Mouse (Mus musculus) erythroid progenitor cell, adult 5-6 weeks (primary cell): ENCODE data around the gene Krt83. TPM values are rescaled to one million over a fixed set of nuclear protein-coding genes. Genes with fewer than 3 reads are reported as not detected.

ENCODE experiments used
- ATAC-seq: replicated peaks from 2 replicates; pipeline ENCODE4 v1.8.0; 2016; ENCODE audit warnings: moderate number of reproducible peaks, mild to moderate bottlenecking, moderate TSS enrichment, inconsistent platforms; ENCODE audit not compliant: poor library complexity, low FRiP score, severe bottlenecking
- total RNA-seq, 2 experiments: library from RNA; stranded (forward) in 1 of 2; stranded (reverse) in 1 of 2; fragments of 150-400 nt in 1 of 2; fragments of 186-747, 209-891 nt in 1 of 2; gene quantifications; 2 replicates each; pipeline versions ENCODE4 v1.2.3 to v1.2.4; 2015 to 2017; ENCODE audit warnings: low replicate concordance in 2 of 2

Krt83 gene
- total RNA-seq, 2 experiments from 2014 or later = not detected

DNA sequence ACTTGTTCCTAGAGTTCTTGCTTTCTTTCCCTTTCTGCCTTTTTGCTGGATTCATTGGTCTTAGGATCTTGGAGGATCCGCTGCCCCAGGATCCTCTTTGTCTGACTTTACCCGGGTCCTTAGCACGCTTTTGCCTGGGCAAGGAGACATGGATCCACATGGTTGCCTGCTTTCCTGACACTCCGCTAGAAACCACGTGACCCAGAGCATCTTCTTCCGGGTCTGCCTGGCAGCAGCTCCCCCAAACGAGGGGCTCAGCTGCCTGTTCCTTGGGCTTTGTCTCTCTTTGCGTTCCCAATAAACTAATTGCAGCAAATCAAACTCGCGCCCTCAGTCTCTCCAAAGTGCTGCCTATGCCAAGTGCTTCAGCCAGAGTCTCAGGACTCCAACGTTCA lies 11.6 kb downstream of the Krt83 start:
- no peak for ATAC-seq

GRCm38 (mm10) chr15:101479007-101479665 lies 12.2 kb downstream of the Krt83 start:
- ATAC-seq = no peak

GRCm38 (mm10) chr15:101472952-101473528 lies 18.3 kb downstream of the Krt83 start, which contains the start of gene Krt86:
Gene Krt86 (plus strand): TSS chr15:101473478.
- ATAC-seq = no peak

DNA sequence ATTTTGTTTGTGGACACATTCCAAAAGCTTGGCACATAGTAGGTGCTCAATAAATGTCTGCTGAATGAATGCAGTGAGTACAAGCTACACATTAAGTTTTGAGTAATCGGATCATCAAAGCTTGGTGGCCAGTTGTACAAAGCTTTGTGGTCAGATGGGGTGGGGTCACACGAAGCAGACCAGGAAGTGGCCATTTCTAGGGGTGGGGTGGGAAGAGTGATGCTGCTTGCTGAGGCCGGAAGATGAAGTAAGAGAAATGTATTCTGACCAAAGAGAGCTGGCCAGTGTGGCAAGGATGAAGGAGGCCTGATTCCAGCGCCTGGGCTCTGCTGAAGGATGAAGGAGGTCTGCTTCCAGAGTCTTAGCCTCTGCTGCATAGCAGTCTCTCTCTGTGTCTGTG lies 22.2 kb downstream of the Krt83 start:
- no peak for ATAC-seq

DNA sequence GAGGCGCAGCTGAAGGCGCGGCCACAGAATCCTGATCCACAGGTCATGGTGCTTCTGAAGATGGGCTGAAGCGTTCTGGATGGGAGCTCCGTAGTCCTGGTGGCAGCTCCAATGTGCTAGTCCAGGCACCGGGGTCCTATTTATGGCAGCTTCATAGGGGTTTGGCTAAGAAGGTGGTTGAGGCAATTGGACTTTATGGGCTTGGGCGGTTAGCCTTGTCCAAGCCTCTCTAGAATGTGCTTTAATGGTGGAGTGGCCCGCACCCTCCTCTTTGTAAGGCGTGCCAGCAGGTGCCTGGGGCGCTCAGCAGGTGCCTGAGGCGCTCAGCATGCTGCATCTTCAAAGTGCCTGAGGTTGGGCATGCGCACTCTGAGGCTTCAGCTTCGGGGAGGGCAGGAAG lies 27.7 kb downstream of the Krt83 start, which contains the start of gene Krt81:
Gene Krt81 (minus strand): TSS at position 101 of the 400 bp plus-strand sequence.
- ATAC-seq = no peak

- ATAC-seq = no peak
Observed at GRCm38 (mm10) chr15:101459283-101459682, 32.0 kb downstream of the Krt83 start.

- ATAC-seq = no peak
Observed at GRCm38 (mm10) chr15:101458361-101458930, 32.9 kb downstream of the Krt83 start.

DNA sequence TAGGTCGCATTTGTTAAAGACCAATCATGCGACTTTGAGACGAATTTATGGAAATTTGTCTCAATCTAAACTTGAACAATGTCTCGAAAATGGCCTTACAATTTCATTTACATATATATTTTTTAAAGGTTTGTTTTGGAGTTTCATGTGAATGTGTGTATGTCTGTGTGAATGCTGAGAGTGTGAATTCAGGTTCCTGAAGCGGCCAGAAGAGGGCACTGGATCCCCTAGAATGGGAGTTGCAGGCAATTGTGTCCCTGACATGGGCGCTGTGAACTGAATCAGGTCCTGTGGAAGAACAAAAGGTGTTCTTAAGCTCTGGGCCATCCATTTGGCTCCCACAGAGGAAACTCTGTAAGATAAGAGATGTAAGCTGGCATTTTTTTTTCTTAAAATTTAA lies 35.4 kb downstream of the Krt83 start:
- no peak for ATAC-seq

DNA sequence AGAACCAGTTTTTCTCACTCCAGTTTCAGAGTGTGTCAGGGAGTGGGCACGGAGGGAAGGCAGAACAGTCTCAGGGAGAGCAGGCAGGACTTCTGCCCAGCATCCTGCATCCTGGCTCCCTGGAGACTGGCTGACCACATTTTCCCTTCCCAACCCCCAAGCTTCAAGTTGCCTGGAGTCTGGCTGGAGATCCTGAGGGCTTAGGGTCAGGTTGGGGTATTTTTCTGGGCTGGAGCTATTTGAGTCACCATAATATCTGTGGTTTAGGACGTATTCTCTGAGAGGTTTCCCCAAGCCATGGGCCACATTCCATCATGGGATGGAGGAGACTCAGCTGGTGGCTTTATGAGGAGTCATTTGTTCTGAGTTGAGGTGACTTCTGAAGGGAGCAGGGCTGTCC lies 36.0 kb downstream of the Krt83 start:
- ATAC-seq = no peak

GRCm38 (mm10) chr15:101454774-101455173 lies 36.5 kb downstream of the Krt83 start:
- no peak for ATAC-seq

DNA sequence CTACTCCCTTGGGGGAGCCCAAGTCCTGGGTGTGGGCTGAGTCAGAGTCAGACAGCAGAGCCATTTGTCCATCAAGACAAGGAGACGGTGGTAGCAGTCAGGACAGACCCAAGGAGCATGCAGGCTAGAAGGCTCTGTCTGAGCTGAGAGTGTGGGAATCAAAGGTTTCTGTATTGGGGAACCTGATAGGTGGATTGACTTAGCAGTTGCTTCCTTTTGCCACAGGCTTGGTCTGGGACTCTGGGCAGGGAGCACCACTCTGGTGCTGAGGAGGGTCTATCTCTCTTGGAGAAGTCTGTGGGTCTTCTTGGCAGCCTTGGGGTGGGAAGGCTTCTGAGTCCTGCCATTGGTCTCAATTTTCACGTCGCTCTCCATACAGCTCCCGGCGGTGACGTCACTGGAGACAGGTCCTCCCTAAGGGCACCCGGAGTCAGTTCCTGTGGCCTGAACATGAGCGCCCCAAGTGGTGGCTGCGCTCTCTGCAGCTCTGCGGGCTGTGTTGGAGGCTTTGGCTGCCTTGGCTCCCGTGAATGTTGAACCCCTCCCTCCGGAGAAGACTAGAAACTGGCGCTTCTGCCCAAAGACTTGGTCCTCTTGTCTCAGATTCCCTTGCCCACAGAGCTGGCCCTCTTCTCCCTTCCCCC lies 38.1 kb downstream of the Krt83 start:
- ATAC-seq = no peak; the same call in 1 of the 2 replicates

GRCm38 (mm10) chr15:101447444-101447843 lies 43.9 kb downstream of the Krt83 start, which contains the start of gene Krt88:
Gene Krt88 (plus strand): TSS chr15:101447744.
- no peak for ATAC-seq

- ATAC-seq = no peak
Observed at GRCm38 (mm10) chr15:101446572-101446971, 44.7 kb downstream of the Krt83 start.

GRCm38 (mm10) chr15:101440837-101441236 lies 50.5 kb downstream of the Krt83 start:
- ATAC-seq = no peak

- ATAC-seq = no peak
Observed at GRCm38 (mm10) chr15:101438555-101438954, 52.8 kb downstream of the Krt83 start, which contains the start of gene Krt87. Gene Krt87 (minus strand): TSS chr15:101438804.

- no peak for ATAC-seq
Observed at GRCm38 (mm10) chr15:101436611-101437010, 54.7 kb downstream of the Krt83 start.

Other genes with a start within 250 kb of the Krt83 start
- gene Nr4a1, start 237.2 kb downstream of the Krt83 start, total RNA-seq (2015; ENCODE audit: low replicate concordance) = 2.9 and 5.0 TPM in 2 replicates
- 1.0 and 9.4 TPM in 2 replicates for gene Nr4a1, start 237.2 kb downstream of the Krt83 start, total RNA-seq (2017; ENCODE audit: low replicate concordance)
- 1.4 TPM in 1 of 2 replicates, not detected in the other for gene Atg101, start 207.2 kb downstream of the Krt83 start, total RNA-seq (2015; ENCODE audit: low replicate concordance)
- gene Atg101, start 207.2 kb downstream of the Krt83 start, total RNA-seq (2017; ENCODE audit: low replicate concordance) = 5.8 and 11.4 TPM in 2 replicates
- not detected in 2 replicates for gene 6030408B16Rik, start 198.3 kb downstream of the Krt83 start, total RNA-seq (2015; ENCODE audit: low replicate concordance)
- not detected in 2 replicates for gene 6030408B16Rik, start 198.3 kb downstream of the Krt83 start, total RNA-seq (2017; ENCODE audit: low replicate concordance)
- gene Krt80, start 121.3 kb downstream of the Krt83 start, total RNA-seq (2015; ENCODE audit: low replicate concordance) = 0.42 and 4.7 TPM in 2 replicates
- gene Krt80, start 121.3 kb downstream of the Krt83 start, total RNA-seq (2017; ENCODE audit: low replicate concordance) = 0.90 and 2.5 TPM in 2 replicates
- not detected in 2 replicates for gene Krt7, start 80.5 kb downstream of the Krt83 start, total RNA-seq (2015; ENCODE audit: low replicate concordance)
- gene Krt7, start 80.5 kb downstream of the Krt83 start, total RNA-seq (2017; ENCODE audit: low replicate concordance) = not detected in 2 replicates
- not detected in 2 replicates for gene Krt87, start 52.7 kb downstream of the Krt83 start, total RNA-seq (2015; ENCODE audit: low replicate concordance)
- gene Krt87, start 52.7 kb downstream of the Krt83 start, total RNA-seq (2017; ENCODE audit: low replicate concordance) = not detected in 2 replicates
- not detected in 2 replicates for gene Krt88, start 43.8 kb downstream of the Krt83 start, total RNA-seq (2015; ENCODE audit: low replicate concordance)
- not detected in 2 replicates for gene Krt88, start 43.8 kb downstream of the Krt83 start, total RNA-seq (2017; ENCODE audit: low replicate concordance)
- gene Krt81, start 27.8 kb downstream of the Krt83 start, total RNA-seq (2015; ENCODE audit: low replicate concordance) = 0.84 TPM in 1 of 2 replicates, not detected in the other
- not detected in 2 replicates for gene Krt81, start 27.8 kb downstream of the Krt83 start, total RNA-seq (2017; ENCODE audit: low replicate concordance)
- gene Krt86, start 18.0 kb downstream of the Krt83 start, total RNA-seq (2015; ENCODE audit: low replicate concordance) = not detected in 2 replicates
- not detected in 2 replicates for gene Krt86, start 18.0 kb downstream of the Krt83 start, total RNA-seq (2017; ENCODE audit: low replicate concordance)
- not detected in 2 replicates for gene Gm49425, start 25.7 kb upstream of the Krt83 start, total RNA-seq (2015; ENCODE audit: low replicate concordance)
- not detected in 2 replicates for gene Gm49425, start 25.7 kb upstream of the Krt83 start, total RNA-seq (2017; ENCODE audit: low replicate concordance)
- gene Krt84, start 41.3 kb upstream of the Krt83 start, total RNA-seq (2015; ENCODE audit: low replicate concordance) = not detected in 2 replicates
- gene Krt84, start 41.3 kb upstream of the Krt83 start, total RNA-seq (2017; ENCODE audit: low replicate concordance) = not detected in 2 replicates
- not detected in 2 replicates for gene Krt82, start 59.2 kb upstream of the Krt83 start, total RNA-seq (2015; ENCODE audit: low replicate concordance)
- not detected in 2 replicates for gene Krt82, start 59.2 kb upstream of the Krt83 start, total RNA-seq (2017; ENCODE audit: low replicate concordance)
- gene Krt90, start 71.4 kb upstream of the Krt83 start, total RNA-seq (2015; ENCODE audit: low replicate concordance) = not detected in 2 replicates
- not detected in 2 replicates for gene Krt90, start 71.4 kb upstream of the Krt83 start, total RNA-seq (2017; ENCODE audit: low replicate concordance)
- not detected in 2 replicates for gene Krt75, start 82.4 kb upstream of the Krt83 start, total RNA-seq (2015; ENCODE audit: low replicate concordance)
- not detected in 2 replicates for gene Krt75, start 82.4 kb upstream of the Krt83 start, total RNA-seq (2017; ENCODE audit: low replicate concordance)
- gene Gm5414, start 136.7 kb upstream of the Krt83 start, total RNA-seq (2015; ENCODE audit: low replicate concordance) = not detected in 2 replicates
- not detected in 2 replicates for gene Gm5414, start 136.7 kb upstream of the Krt83 start, total RNA-seq (2017; ENCODE audit: low replicate concordance)
- not detected in 2 replicates for gene Gm5478, start 155.9 kb upstream of the Krt83 start, total RNA-seq (2015; ENCODE audit: low replicate concordance)
- gene Gm5478, start 155.9 kb upstream of the Krt83 start, total RNA-seq (2017; ENCODE audit: low replicate concordance) = not detected in 2 replicates
- not detected in 2 replicates for gene Krt6b, start 188.8 kb upstream of the Krt83 start, total RNA-seq (2015; ENCODE audit: low replicate concordance)
- gene Krt6b, start 188.8 kb upstream of the Krt83 start, total RNA-seq (2017; ENCODE audit: low replicate concordance) = not detected in 2 replicates
- gene Krt6a, start 202.8 kb upstream of the Krt83 start, total RNA-seq (2015; ENCODE audit: low replicate concordance) = not detected in 2 replicates
- gene Krt6a, start 202.8 kb upstream of the Krt83 start, total RNA-seq (2017; ENCODE audit: low replicate concordance) = not detected in 2 replicates
- not detected in 2 replicates for gene Krt5, start 221.4 kb upstream of the Krt83 start, total RNA-seq (2015; ENCODE audit: low replicate concordance)
- not detected in 2 replicates for gene Krt5, start 221.4 kb upstream of the Krt83 start, total RNA-seq (2017; ENCODE audit: low replicate concordance)